Mouse (Mus musculus) myocyte (in vitro differentiated cells): ENCODE measurements around the gene Gnptg.

Experiments
- CEBPB ChIP-seq: IDR thresholded peaks from 2 replicates; pipeline ENCODE4 v1.6.1; 2011; ENCODE audit warnings: mild to moderate bottlenecking, moderate library complexity; ENCODE audit not compliant: poor library complexity, insufficient read depth, severe bottlenecking
- MAX ChIP-seq: IDR thresholded peaks from one replicate; pipeline ENCODE4 v1.6.1; 2011; ENCODE audit warnings: low read depth, mild to moderate bottlenecking, control low read depth
- MYOG ChIP-seq, 3 experiments: IDR thresholded peaks; one replicate each; pipeline ENCODE4 v1.6.1; 2011; ENCODE audit warnings: control low read depth in 2 of 3, low read depth in 2 of 3, mild to moderate bottlenecking in 2 of 3; ENCODE audit not compliant: insufficient read length in 2 of 3, control insufficient read depth in 1 of 3, insufficient read depth in 1 of 3
- POLR2A ChIP-seq: IDR thresholded peaks from one replicate; pipeline ENCODE4 v1.6.1; 2011; ENCODE audit warnings: low read depth, mild to moderate bottlenecking, control low read depth, moderate library complexity; ENCODE audit not compliant: insufficient read length
- TCF12 ChIP-seq: IDR thresholded peaks from one replicate; pipeline ENCODE4 v1.6.1; 2011; ENCODE audit warnings: mild to moderate bottlenecking, control low read depth; ENCODE audit not compliant: poor library complexity, insufficient read depth, severe bottlenecking
- TCF3 ChIP-seq: IDR thresholded peaks from one replicate; pipeline ENCODE4 v1.6.1; 2011; ENCODE audit warnings: low read depth, control low read depth; ENCODE audit not compliant: insufficient read length
- USF1 ChIP-seq: IDR thresholded peaks from one replicate; pipeline ENCODE4 v1.6.1; 2011; ENCODE audit warnings: low read depth, mild to moderate bottlenecking, control low read depth, moderate library complexity

GRCm38 (mm10) chr17:25224586-25225222 lies 15.2 kb downstream of the Gnptg start:
- TF ChIP-seq POLR2A (no peak), TCF3 (no peak), CEBPB (no peak), MAX (no peak), TCF12 (no peak), MYOG (IDR thresholded peaks at IDR 0.05; ENCODE audit: control insufficient read depth in 1 of 3, insufficient read depth in 1 of 3, insufficient read length in 2 of 3, low read depth in 2 of 3) (no peak), USF1 (no peak)
